Mouse (Mus musculus) forebrain, embryonic 16.5 days (tissue): ENCODE results near the gene Krtap1-3. TPM values are rescaled to one million over a fixed set of nuclear protein-coding genes. Genes with fewer than 3 reads are reported as not detected.

Experiments
- ATAC-seq: fragments of 200-750 bp; cut with Nextera tagmentation; 2 replicates; pipeline ENCODE4 v1.8.0; 2017; ENCODE audit warnings: mild to moderate bottlenecking, moderate library complexity
- H3K27ac ChIP-seq: fragments of 300-500 bp; sonication (generic); 2 replicates; pipeline ENCODE4 v1.5.1; 2014; ENCODE audit warnings: low read length, control low read depth
- H3K27me3 ChIP-seq: fragments of 300-500 bp; sonication (generic); replicated peaks from 2 replicates; pipeline ENCODE4 v1.6.1; 2014; ENCODE audit warnings: low read length; ENCODE audit not compliant: control insufficient read depth, insufficient read depth
- H3K36me3 ChIP-seq: fragments of 300-500 bp; sonication (generic); 2 replicates; pipeline ENCODE4 v1.6.1; 2014; ENCODE audit not compliant: control insufficient read depth, insufficient read depth
- H3K4me1 ChIP-seq: fragments of 300-500 bp; sonication (generic); replicated peaks from 2 replicates; pipeline ENCODE4 v1.6.1; 2014; ENCODE audit warnings: low read length; ENCODE audit not compliant: control insufficient read depth, insufficient read depth
- H3K4me2 ChIP-seq: fragments of 300-500 bp; sonication (generic); 2 replicates; pipeline ENCODE4 v1.6.1; 2014; ENCODE audit warnings: mild to moderate bottlenecking, low read length, control low read depth
- H3K4me3 ChIP-seq: fragments of 300-500 bp; sonication (generic); replicated peaks from 2 replicates; pipeline ENCODE4 v1.5.1; 2014; ENCODE audit warnings: mild to moderate bottlenecking, low read length, control low read depth
- H3K9ac ChIP-seq: fragments of 300-500 bp; sonication (generic); replicated peaks from 2 replicates; pipeline ENCODE4 v1.6.1; 2014; ENCODE audit warnings: low read depth, low read length, control low read depth
- H3K9me3 ChIP-seq: fragments of 300-500 bp; sonication (generic); 2 replicates; pipeline ENCODE4 v1.6.1; 2016; ENCODE audit warnings: low read length; ENCODE audit not compliant: control insufficient read depth
- WGBS: fragments of 180-500 bp; shearing (Covaris S2); extraction: QIAGEN DNeasy Blood & Tissue Kit; methylation state at CpG from one replicate; pipeline ENCODE4 v1.1.7; 2014; 5-methylcytosine and 5-hydroxymethylcytosine counted together
- polyA plus RNA-seq: library from polyadenylated mRNA; unstranded; fragments of >200 nt; fragmentation: Nextera tagmentation; extraction: Ambion mirVana; gene quantifications from 2 replicates; pipeline ENCODE4 v1.2.1, GENCODE M21; 2015

Gene Krtap1-3
- polyA plus RNA-seq = not detected in 2 replicates

- 87% methylated on average over 6 of the region's 6 CpGs for WGBS
- H3K4me1 ChIP-seq = no peaks in the 10 kb centered on the region
Observed at GRCm38 (mm10) chr11:99590981-99591380, at the start of gene Krtap1-3. Gene Krtap1-3, minus strand, starts transcription at chr11:99591339.

GRCm38 (mm10) chr11:99640926-99641325, 49.8 kb upstream of the Krtap1-3 start:
- no peak for ATAC-seq
- 53% methylated on average over 1 of the region's 1 CpGs for WGBS

More at GRCm38 (mm10) chr11:99590981-99591380, at the start of gene Krtap1-3:
- Histone ChIP-seq H3K9ac (no peak within 1 kb of the TSS), H3K27me3 (no peaks in the 10 kb centered on the region), H3K9me3 (no peaks in the 10 kb centered on the region), H3K36me3 (no peaks in the 10 kb centered on the region), H3K4me2 (no peak within 1 kb of the TSS), H3K27ac (no peak within 1 kb of the TSS), H3K4me3 (no peak within 1 kb of the TSS)
- no peak for ATAC-seq

GRCm38 (mm10) chr11:99637086-99637485, 45.9 kb upstream of the Krtap1-3 start:
- no peak overlapping the region for H3K9ac ChIP-seq
- ATAC-seq = no peak
- 68% methylated on average over 1 of the region's 1 CpGs for WGBS
- H3K4me2 ChIP-seq = no peak overlapping the region
- H3K4me3 ChIP-seq = no peak overlapping the region
- no peaks in the 10 kb centered on the region for H3K9me3 ChIP-seq
- no peaks in the 10 kb centered on the region for H3K36me3 ChIP-seq
- H3K4me1 ChIP-seq = no peaks in the 10 kb centered on the region
- H3K27me3 ChIP-seq = no peaks in the 10 kb centered on the region
- no peak overlapping the region for H3K27ac ChIP-seq

More at GRCm38 (mm10) chr11:99640926-99641325, 49.8 kb upstream of the Krtap1-3 start:
- H3K36me3 ChIP-seq = no peaks in the 10 kb centered on the region
- no peaks in the 10 kb centered on the region for H3K9me3 ChIP-seq
- no peak overlapping the region for H3K27ac ChIP-seq
- H3K4me1 ChIP-seq = no peaks in the 10 kb centered on the region
- H3K4me2 ChIP-seq = no peak overlapping the region
- H3K27me3 ChIP-seq = no peaks in the 10 kb centered on the region
- H3K9ac ChIP-seq = no peak overlapping the region
- H3K4me3 ChIP-seq = no peak overlapping the region

GRCm38 (mm10) chr11:99634653-99635134, 43.6 kb upstream of the Krtap1-3 start, which contains the start of gene Krtap4-2:
Gene Krtap4-2, minus strand, starts transcription at chr11:99635084.
- WGBS = 38% methylated on average over 8 of the region's 8 CpGs
- Histone ChIP-seq H3K36me3 (no peaks in the 10 kb centered on the region), H3K4me1 (no peaks in the 10 kb centered on the region), H3K9me3 (no peaks in the 10 kb centered on the region), H3K9ac (no peak within 1 kb of the TSS), H3K27ac (no peak within 1 kb of the TSS), H3K27me3 (no peaks in the 10 kb centered on the region), H3K4me3 (no peak within 1 kb of the TSS), H3K4me2 (no peak within 1 kb of the TSS)
- ATAC-seq = no peak

- no peaks in the 10 kb centered on the region for H3K9me3 ChIP-seq
- H3K4me2 ChIP-seq = no peak overlapping the region
- H3K4me1 ChIP-seq = no peaks in the 10 kb centered on the region
- no peak overlapping the region for H3K27ac ChIP-seq
- H3K27me3 ChIP-seq = no peaks in the 10 kb centered on the region
- no peak overlapping the region for H3K4me3 ChIP-seq
- WGBS = 78% methylated on average over 2 of the region's 2 CpGs
- H3K9ac ChIP-seq = no peak overlapping the region
- H3K36me3 ChIP-seq = no peaks in the 10 kb centered on the region
- no peak for ATAC-seq
Observed at GRCm38 (mm10) chr11:99633293-99633692, 42.2 kb upstream of the Krtap1-3 start.

- 70% methylated on average over 3 of the region's 3 CpGs for whole genome bisulfite sequencing
- Histone ChIP-seq H3K9me3 (no peaks in the 10 kb centered on the region), H3K4me2 (no peak overlapping the region), H3K4me1 (no peaks in the 10 kb centered on the region), H3K27me3 (no peaks in the 10 kb centered on the region), H3K9ac (no peak overlapping the region), H3K36me3 (no peaks in the 10 kb centered on the region), H3K27ac (no peak overlapping the region), H3K4me3 (no peak overlapping the region)
- ATAC-seq = no peak
Observed at GRCm38 (mm10) chr11:99630890-99631289, 39.8 kb upstream of the Krtap1-3 start.

GRCm38 (mm10) chr11:99628138-99628537, 37.0 kb upstream of the Krtap1-3 start, which contains the start of gene Krtap4-1:
Gene Krtap4-1, minus strand, starts transcription at chr11:99628238.
- no peak within 1 kb of the TSS for H3K4me2 ChIP-seq
- H3K27me3 ChIP-seq = no peaks in the 10 kb centered on the region
- no peaks in the 10 kb centered on the region for H3K4me1 ChIP-seq
- no peaks in the 10 kb centered on the region for H3K9me3 ChIP-seq
- H3K36me3 ChIP-seq = no peaks in the 10 kb centered on the region
- ATAC-seq = no peak
- no peak within 1 kb of the TSS for H3K9ac ChIP-seq
- H3K4me3 ChIP-seq = no peak within 1 kb of the TSS
- WGBS = 84% methylated on average over 4 of the region's 4 CpGs
- no peak within 1 kb of the TSS for H3K27ac ChIP-seq

GRCm38 (mm10) chr11:99620335-99620734, 29.2 kb upstream of the Krtap1-3 start, which contains the start of gene Gm11562:
Gene Gm11562, minus strand, starts transcription at chr11:99620435.
- H3K4me2 ChIP-seq = no peak within 1 kb of the TSS
- 92% methylated on average over 2 of the region's 2 CpGs for WGBS
- H3K4me1 ChIP-seq = no peaks in the 10 kb centered on the region
- H3K36me3 ChIP-seq = no peaks in the 10 kb centered on the region
- H3K9ac ChIP-seq = no peak within 1 kb of the TSS
- H3K9me3 ChIP-seq = no peaks in the 10 kb centered on the region
- ATAC-seq = no peak
- no peak within 1 kb of the TSS for H3K27ac ChIP-seq
- no peaks in the 10 kb centered on the region for H3K27me3 ChIP-seq
- H3K4me3 ChIP-seq = no peak within 1 kb of the TSS

- 76% methylated on average over 3 of the region's 3 CpGs for WGBS
- H3K27me3 ChIP-seq = no peaks in the 10 kb centered on the region
- no peak within 1 kb of the TSS for H3K4me3 ChIP-seq
- H3K9me3 ChIP-seq = no peaks in the 10 kb centered on the region
- no peak within 1 kb of the TSS for H3K9ac ChIP-seq
- H3K27ac ChIP-seq = no peak within 1 kb of the TSS
- no peaks in the 10 kb centered on the region for H3K4me1 ChIP-seq
- no peaks in the 10 kb centered on the region for H3K36me3 ChIP-seq
- ATAC-seq = no peak
- no peak within 1 kb of the TSS for H3K4me2 ChIP-seq
Observed at GRCm38 (mm10) chr11:99614796-99615363, 23.7 kb upstream of the Krtap1-3 start, which contains the start of gene Krtap2-4. Gene Krtap2-4, minus strand, starts transcription at chr11:99614846.
